Mouse (Mus musculus): ENCODE results near the gene Snf8. TPM values are rescaled to one million over a fixed set of nuclear protein-coding genes. Genes with fewer than 3 reads are reported as not detected.

Snf8 gene
- total and polyA plus RNA-seq, 3 experiments: 70.8 to 199 (median 113) TPM

DNA sequence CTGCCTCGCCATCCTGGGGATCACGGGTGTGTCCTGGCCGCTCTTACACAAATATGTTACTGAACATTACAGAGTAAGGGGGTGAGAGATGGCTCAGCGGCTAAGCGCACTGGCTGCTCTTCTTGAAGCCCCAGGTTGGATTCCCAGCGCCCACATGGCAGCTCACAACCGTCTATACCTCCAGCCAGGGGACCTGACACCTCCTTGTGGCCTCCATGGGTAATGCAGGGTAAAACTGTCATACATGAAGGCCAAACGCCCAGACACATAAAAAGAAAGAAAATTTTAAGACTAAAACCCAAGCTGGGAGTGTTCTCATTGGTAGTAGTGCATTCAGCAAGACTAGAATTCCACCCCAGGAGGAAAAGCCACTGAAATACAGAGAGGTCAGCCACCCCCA is 40.5 kb upstream of the Snf8 start:
- H3K9ac ChIP-seq (ENCODE audit: insufficient read depth, low read depth): no peak overlapping the region
- no peaks in the 10 kb centered on the region for H3K36me3 ChIP-seq (replicated peaks in 1 of 2; ENCODE audit: control insufficient read depth in 1 of 2, insufficient read depth in 1 of 2, low read length in 1 of 2)
- no peaks in the 10 kb centered on the region for H3K4me1 ChIP-seq (ENCODE audit: control insufficient read depth in 1 of 2, insufficient read depth in 2 of 2)
- dilution Hi-C loops (cut with MboI; ENCODE audit: extremely low pct_ligation_motif_present, extremely low pct_unique_long_range_greater_than_20kb, low sequenced_read_pairs): no loop called here
- no peaks in the 10 kb centered on the region for H3K79me2 ChIP-seq (replicated peaks; ENCODE audit: control insufficient read depth, extremely low read depth, insufficient read depth, poor library complexity, severe bottlenecking)
- in situ Hi-C loops (cut with MboI; ENCODE audit: low pct_ligation_motif_present, low pct_unique_long_range_greater_than_20kb, low sequenced_read_pairs): no loop called here
- H3K27ac ChIP-seq (ENCODE audit: insufficient read depth, low read depth): no peak overlapping the region
- H3K4me2 ChIP-seq (ENCODE audit: insufficient read depth, low read depth, poor library complexity, severe bottlenecking): no peak overlapping the region
- H3K4me3 ChIP-seq (replicated peaks in 1 of 3; ENCODE audit: low read depth in 2 of 3, low read length in 2 of 3, poor library complexity in 1 of 3): no peak overlapping the region
- peaks cover 9% of the 10 kb centered on the region for H3K9me3 ChIP-seq (replicated peaks; ENCODE audit: low read length)
- peaks cover 83% of the 10 kb centered on the region for H3K27me3 ChIP-seq (replicated peaks)
- TF ChIP-seq ELF1 (IDR thresholded peaks at IDR 0.05; ENCODE audit: low read depth, low read length) (no peak), CTCF (conservative IDR thresholded peaks at IDR 0.05 in 1 of 2, IDR thresholded peaks at IDR 0.05 in 1 of 2; ENCODE audit: low read depth in 2 of 2, low read length in 2 of 2) (peak in 1 of 2 experiments; percentile 12; a peak in 1 of 4 replicates), SIN3A (IDR thresholded peaks at IDR 0.05; ENCODE audit: low read length) (no peak), PAX5 (IDR thresholded peaks at IDR 0.05; ENCODE audit: low read length) (no peak)
- DNase-seq (ENCODE audit: extremely low read depth): no peak

DNA sequence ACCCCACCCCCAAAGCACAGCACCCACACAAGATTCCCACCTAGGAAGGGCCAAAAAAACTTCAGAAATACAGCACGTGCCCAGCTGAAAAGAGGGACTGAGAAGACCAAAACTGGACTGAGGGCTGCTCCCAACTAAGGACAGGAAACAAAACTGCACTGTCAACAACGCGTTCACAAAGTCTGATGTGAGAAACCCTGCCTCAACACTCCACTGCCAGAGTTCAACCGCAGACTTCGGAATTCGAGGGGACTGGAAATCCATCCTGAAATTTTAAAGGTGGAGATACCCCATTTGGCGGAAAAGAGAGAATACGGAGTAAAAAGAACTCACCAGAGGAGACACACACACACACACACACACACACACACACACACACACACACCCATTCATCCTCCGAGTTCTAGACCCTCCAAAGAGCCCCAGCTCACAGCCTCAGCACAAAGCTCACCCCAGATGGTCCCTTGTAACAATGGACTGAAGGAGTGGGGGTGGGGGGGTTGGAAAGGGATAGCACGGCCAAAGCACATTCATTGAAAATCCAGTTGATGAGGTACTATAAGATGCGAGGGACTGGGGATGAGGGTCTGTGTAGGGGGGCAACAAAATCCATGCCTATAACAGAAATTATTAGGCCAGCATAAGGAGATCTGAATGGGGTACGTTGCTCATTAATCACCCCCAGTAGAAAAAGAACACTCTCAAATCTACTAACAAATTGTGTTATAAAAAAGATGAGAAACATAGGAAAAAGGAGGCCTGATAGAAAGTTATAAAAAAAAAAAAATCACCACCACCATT is 31.4 kb upstream of the Snf8 start:
- no peaks in the 10 kb centered on the region for H3K36me3 ChIP-seq (replicated peaks in 1 of 2; ENCODE audit: control insufficient read depth in 1 of 2, insufficient read depth in 1 of 2, low read length in 1 of 2)
- no peak overlapping the region for H3K27ac ChIP-seq (ENCODE audit: insufficient read depth, low read depth)
- H3K79me2 ChIP-seq (replicated peaks; ENCODE audit: control insufficient read depth, extremely low read depth, insufficient read depth, poor library complexity, severe bottlenecking): no peaks in the 10 kb centered on the region
- TF ChIP-seq GABPA (IDR thresholded peaks at IDR 0.05; ENCODE audit: insufficient replicate concordance, low read depth, low read length): no peak
- TF ChIP-seq MXI1 (IDR thresholded peaks at IDR 0.05; ENCODE audit: low read depth, low read length): no peak
- no peak for TF ChIP-seq CHD1 (IDR thresholded peaks at IDR 0.05; ENCODE audit: low read depth, low read length)
- no peak for TF ChIP-seq CHD2 (IDR thresholded peaks at IDR 0.05; ENCODE audit: low read length)
- no peak for TF ChIP-seq IRF4 (IDR thresholded peaks at IDR 0.05; ENCODE audit: low read depth, low read length)
- TF ChIP-seq EP300 (IDR thresholded peaks at IDR 0.05; ENCODE audit: low read length): no peak
- no peak for TF ChIP-seq ZMIZ1 (IDR thresholded peaks at IDR 0.05; ENCODE audit: low read depth, low read length)
- in situ Hi-C loops (cut with MboI; ENCODE audit: low pct_ligation_motif_present, low pct_unique_long_range_greater_than_20kb, low sequenced_read_pairs): no loop called here
- no peak overlapping the region for H3K9ac ChIP-seq (ENCODE audit: insufficient read depth, low read depth)
- no peak for DNase-seq (ENCODE audit: extremely low read depth)
- H3K9me3 ChIP-seq (replicated peaks; ENCODE audit: low read length): peaks cover 33% of the 10 kb centered on the region
- H3K27me3 ChIP-seq (replicated peaks): peaks cover 46% of the 10 kb centered on the region
- no peaks in the 10 kb centered on the region for H3K4me1 ChIP-seq (ENCODE audit: control insufficient read depth in 1 of 2, insufficient read depth in 2 of 2)
- no peak overlapping the region for H3K4me3 ChIP-seq (replicated peaks in 1 of 3; ENCODE audit: low read depth in 2 of 3, low read length in 2 of 3, poor library complexity in 1 of 3)
- dilution Hi-C loops (cut with MboI; ENCODE audit: extremely low pct_ligation_motif_present, extremely low pct_unique_long_range_greater_than_20kb, low sequenced_read_pairs): no loop called here
- no peak overlapping the region for H3K4me2 ChIP-seq (ENCODE audit: insufficient read depth, low read depth, poor library complexity, severe bottlenecking)

DNA sequence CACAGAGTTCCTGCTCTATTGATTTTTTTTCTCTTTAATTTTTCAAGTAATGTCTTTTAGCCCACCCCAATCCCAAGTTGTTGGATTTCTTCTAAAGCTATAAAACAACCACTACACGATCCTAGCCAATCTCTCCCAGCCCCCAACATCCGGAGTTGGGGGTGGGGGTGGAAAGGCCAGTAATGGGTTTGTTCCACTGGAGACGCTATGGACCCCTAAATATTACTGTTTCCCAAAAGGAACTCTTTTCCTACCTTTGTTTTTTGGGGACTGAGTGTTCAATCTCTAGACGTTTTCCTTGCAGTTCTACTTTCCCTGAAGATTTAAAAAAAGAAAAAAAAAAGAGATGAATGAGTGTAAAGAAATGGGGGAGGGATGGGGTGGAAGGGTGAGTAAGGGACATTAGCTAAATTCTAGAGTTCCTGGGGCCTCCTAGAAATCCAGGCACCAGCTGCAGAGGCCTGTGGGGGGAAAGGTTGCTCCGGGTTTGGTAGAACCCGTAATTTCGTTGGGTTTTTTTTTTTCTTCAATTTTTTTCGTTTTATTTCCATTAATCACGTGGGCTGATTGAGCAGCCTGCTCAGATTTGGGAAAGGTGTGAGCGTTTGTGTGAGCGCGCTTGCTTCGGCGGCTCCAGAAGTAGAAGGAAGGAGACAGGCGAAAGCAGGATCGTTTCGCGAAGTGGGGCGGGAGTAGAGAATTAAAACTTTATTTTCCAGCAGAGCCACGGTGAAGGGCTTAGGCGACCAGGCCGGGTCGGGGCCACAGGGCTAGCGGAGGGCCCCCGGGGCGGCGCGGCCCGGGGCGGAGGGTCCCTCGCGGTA is 30.5 kb upstream of the Snf8 start:
- no peak for DNase-seq (ENCODE audit: extremely low read depth)
- Histone ChIP-seq H3K4me3 (replicated peaks in 1 of 3; ENCODE audit: low read depth in 2 of 3, low read length in 2 of 3, poor library complexity in 1 of 3) (no peak overlapping the region), H3K4me1 (ENCODE audit: control insufficient read depth in 1 of 2, insufficient read depth in 2 of 2) (no peaks in the 10 kb centered on the region), H3K9me3 (replicated peaks; ENCODE audit: low read length) (peaks cover 33% of the 10 kb centered on the region), H3K9ac (ENCODE audit: insufficient read depth, low read depth) (no peak overlapping the region), H3K36me3 (replicated peaks in 1 of 2; ENCODE audit: control insufficient read depth in 1 of 2, insufficient read depth in 1 of 2, low read length in 1 of 2) (no peaks in the 10 kb centered on the region), H3K27ac (ENCODE audit: insufficient read depth, low read depth) (no peak overlapping the region), H3K79me2 (replicated peaks; ENCODE audit: control insufficient read depth, extremely low read depth, insufficient read depth, poor library complexity, severe bottlenecking) (no peaks in the 10 kb centered on the region), H3K4me2 (ENCODE audit: insufficient read depth, low read depth, poor library complexity, severe bottlenecking) (no peak overlapping the region), H3K27me3 (replicated peaks) (peaks cover 45% of the 10 kb centered on the region)
- in situ Hi-C loops (cut with MboI; ENCODE audit: low pct_ligation_motif_present, low pct_unique_long_range_greater_than_20kb, low sequenced_read_pairs): no loop called here
- TF ChIP-seq SIN3A (IDR thresholded peaks at IDR 0.05; ENCODE audit: low read length) (no peak), HCFC1 (IDR thresholded peaks at IDR 0.05; ENCODE audit: low read depth, low read length) (no peak), USF2 (conservative IDR thresholded peaks at IDR 0.05; ENCODE audit: low read depth, low read length) (no peak), MXI1 (IDR thresholded peaks at IDR 0.05; ENCODE audit: low read depth, low read length) (no peak)
- dilution Hi-C loops (cut with MboI; ENCODE audit: extremely low pct_ligation_motif_present, extremely low pct_unique_long_range_greater_than_20kb, low sequenced_read_pairs): no loop called here
